Mouse (Mus musculus) forebrain, postnatal 0 days (tissue): ENCODE results near the gene Myo10. TPM values are rescaled to one million over a fixed set of nuclear protein-coding genes. Genes with fewer than 3 reads are reported as not detected.

Experiments used
- ATAC-seq: fragments of 200-750 bp; cut with Nextera tagmentation; 2 replicates; pipeline ENCODE4 v1.8.0; 2017; ENCODE audit warnings: mild to moderate bottlenecking, moderate library complexity
- DNase-seq: peaks from one replicate; pipeline ENCODE4 v3.0.0-alpha.2; 2015
- H3K27ac ChIP-seq: fragments of 300-500 bp; sonication (generic); 2 replicates; pipeline ENCODE4 v1.5.1; 2014; ENCODE audit warnings: low read depth, mild to moderate bottlenecking, antibody characterized with exemption, low read length, moderate library complexity, mixed read lengths
- H3K27me3 ChIP-seq: fragments of 300-500 bp; sonication (generic); 2 replicates; pipeline ENCODE4 v1.6.1; 2014; ENCODE audit warnings: mild to moderate bottlenecking, low read length, mixed read lengths; ENCODE audit not compliant: insufficient read depth
- H3K36me3 ChIP-seq: fragments of 300-500 bp; sonication (generic); 2 replicates; pipeline ENCODE4 v1.6.1; 2014; ENCODE audit warnings: mild to moderate bottlenecking, moderate library complexity; ENCODE audit not compliant: insufficient read depth
- H3K4me1 ChIP-seq: fragments of 300-500 bp; sonication (generic); 2 replicates; pipeline ENCODE4 v1.6.1; 2014; ENCODE audit warnings: antibody characterized with exemption; ENCODE audit not compliant: insufficient read depth
- H3K4me2 ChIP-seq: fragments of 300-500 bp; sonication (generic); 2 replicates; pipeline ENCODE4 v1.6.1; 2014; ENCODE audit warnings: low read depth, mild to moderate bottlenecking, moderate library complexity
- H3K4me3 ChIP-seq: fragments of 300-500 bp; sonication (generic); 2 replicates; pipeline ENCODE4 v1.5.1; 2014; ENCODE audit warnings: low read depth, low read length, mixed read lengths
- H3K9ac ChIP-seq: fragments of 300-500 bp; sonication (generic); 2 replicates; pipeline ENCODE4 v1.6.1; 2014; ENCODE audit warnings: mild to moderate bottlenecking
- H3K9me3 ChIP-seq: fragments of 300-500 bp; sonication (generic); 2 replicates; pipeline ENCODE4 v1.6.1; 2016; ENCODE audit warnings: low read length
- CTCF ChIP-seq: sonication (generic); IDR thresholded peaks from 2 replicates; pipeline ENCODE4 v1.5.1; 2016; ENCODE audit warnings: antibody characterized with exemption, control low read depth, low read depth
- WGBS: fragments of 180-500 bp; shearing (Covaris S2); extraction: QIAGEN DNeasy Blood & Tissue Kit; methylation state at CpG from one replicate; pipeline ENCODE4 v1.1.7; 2014; 5-methylcytosine and 5-hydroxymethylcytosine counted together
- polyA plus RNA-seq: library from polyadenylated mRNA; unstranded; fragments of >200 nt; fragmentation: Nextera tagmentation; extraction: Ambion mirVana; gene quantifications from 2 replicates; pipeline ENCODE4 v1.2.1, GENCODE M21; 2015
- total RNA-seq: library from RNA; depleted of rRNA; stranded (reverse); fragments of >200 nt; gene quantifications from 2 replicates; pipeline ENCODE4 v1.2.3, GENCODE M21; 2014

Myo10 gene
- total and polyA plus RNA-seq, 2 experiments from 2014 or later: 22.3 to 24.2 TPM

DNA sequence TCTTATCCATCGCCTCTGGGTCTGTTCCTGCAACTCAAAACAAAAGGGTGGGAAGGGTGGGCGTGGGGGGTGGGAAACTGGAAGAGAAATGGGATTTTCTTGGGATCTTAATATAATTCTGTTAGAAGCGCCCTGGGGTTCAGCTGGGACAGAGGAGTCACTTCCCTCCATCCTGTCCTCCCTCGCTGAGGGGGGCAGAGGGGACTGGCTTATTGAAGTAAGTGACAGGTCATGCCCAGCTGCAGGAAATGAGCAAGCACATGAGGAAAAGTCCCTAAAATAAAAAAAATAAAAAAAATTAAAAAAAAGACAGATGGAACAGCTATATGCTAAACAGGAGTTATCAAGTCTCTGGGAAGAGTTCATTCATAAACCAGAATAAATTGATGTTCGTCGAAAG lies 40.3 kb upstream of the Myo10 start:
- TF ChIP-seq CTCF: no peak
- ATAC-seq (no peak), DNase-seq (no peak)
- Histone ChIP-seq H3K4me2 (no peak overlapping the region), H3K27me3 (no peaks in the 10 kb centered on the region), H3K4me1 (no peaks in the 10 kb centered on the region), H3K9me3 (no peaks in the 10 kb centered on the region), H3K36me3 (no peaks in the 10 kb centered on the region), H3K9ac (no peak overlapping the region), H3K4me3 (no peak overlapping the region), H3K27ac (no peak overlapping the region)
- 67% methylated on average over 6 of the region's 6 CpGs for WGBS

DNA sequence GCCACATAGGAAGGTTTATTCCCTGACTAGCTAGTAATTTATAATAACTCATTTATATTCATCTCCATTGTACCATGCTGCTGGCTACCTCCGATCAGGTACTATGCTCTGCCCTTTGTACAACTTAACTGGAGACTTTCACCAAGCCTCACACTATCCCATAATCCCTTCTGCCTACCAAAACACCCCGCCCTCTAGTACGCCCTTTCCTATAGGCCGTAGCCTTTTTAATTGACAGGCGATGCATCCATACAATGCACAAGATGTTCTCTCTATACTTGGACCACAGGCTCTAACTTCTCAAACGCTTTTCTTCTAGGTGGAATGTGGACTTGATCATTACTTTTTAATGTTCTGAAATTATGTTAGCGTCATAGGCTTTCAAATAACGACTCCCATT lies 39.0 kb upstream of the Myo10 start:
- Histone ChIP-seq H3K9ac (no peak overlapping the region), H3K9me3 (no peaks in the 10 kb centered on the region), H3K27ac (no peak overlapping the region), H3K4me1 (no peaks in the 10 kb centered on the region), H3K4me3 (no peak overlapping the region), H3K27me3 (no peaks in the 10 kb centered on the region), H3K36me3 (no peaks in the 10 kb centered on the region), H3K4me2 (no peak overlapping the region)
- WGBS: 89% methylated on average over 8 of the region's 8 CpGs
- DNase-seq (no peak), ATAC-seq (no peak)
- no peak for TF ChIP-seq CTCF

DNA sequence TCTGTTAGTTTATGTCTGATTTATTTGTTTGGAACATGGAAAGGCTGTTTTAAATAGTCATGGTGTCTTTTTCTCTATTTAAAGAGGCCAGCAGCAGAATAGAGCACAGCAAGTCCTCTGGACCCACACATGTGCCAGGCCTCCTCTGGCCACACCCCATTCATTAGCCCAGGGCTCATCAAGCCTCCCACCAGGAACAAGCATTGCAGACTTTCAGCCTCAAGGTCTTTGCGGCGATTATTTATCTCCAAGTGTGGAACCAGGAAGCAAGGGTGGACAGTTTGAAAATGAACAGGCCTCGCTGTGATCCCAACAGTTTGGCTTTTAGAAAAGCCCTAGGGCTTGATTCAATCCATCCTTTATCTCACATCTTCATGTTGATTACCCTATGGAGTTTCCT lies 35.5 kb upstream of the Myo10 start:
- Histone ChIP-seq H3K9me3 (no peaks in the 10 kb centered on the region), H3K27ac (no peak overlapping the region), H3K4me2 (no peak overlapping the region), H3K36me3 (no peaks in the 10 kb centered on the region), H3K4me1 (no peaks in the 10 kb centered on the region), H3K4me3 (no peak overlapping the region), H3K9ac (no peak overlapping the region), H3K27me3 (no peaks in the 10 kb centered on the region)
- no peak for ATAC-seq
- DNase-seq: no peak
- TF ChIP-seq CTCF: no peak
- 78% methylated on average over 3 of the region's 3 CpGs for WGBS

DNA sequence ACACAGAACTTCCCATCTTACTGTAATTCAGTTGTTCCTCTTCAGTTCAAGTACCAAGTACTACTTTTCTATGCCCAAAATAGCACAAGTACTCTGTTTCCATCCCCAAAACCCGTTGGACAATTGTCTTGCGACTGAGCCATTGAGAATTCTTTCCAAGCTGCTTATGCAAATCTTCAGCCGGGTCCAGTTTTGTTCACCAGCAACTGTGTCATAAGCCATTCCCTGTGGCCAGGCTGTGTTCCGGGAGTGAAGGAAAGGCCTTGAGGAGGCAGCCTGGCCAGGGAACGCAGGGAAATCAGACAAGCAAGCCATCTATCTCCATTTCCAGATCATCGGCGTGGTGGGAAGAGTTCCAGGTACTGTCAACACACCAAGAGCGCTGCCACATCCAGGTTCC lies 34.4 kb upstream of the Myo10 start:
- DNase-seq: no peak
- Histone ChIP-seq H3K27me3 (no peaks in the 10 kb centered on the region), H3K4me3 (no peak overlapping the region), H3K9ac (no peak overlapping the region), H3K4me1 (no peaks in the 10 kb centered on the region), H3K27ac (no peak overlapping the region), H3K4me2 (no peak overlapping the region), H3K9me3 (no peaks in the 10 kb centered on the region), H3K36me3 (no peaks in the 10 kb centered on the region)
- WGBS: 71% methylated on average over 8 of the region's 8 CpGs
- TF ChIP-seq CTCF: no peak
- no peak for ATAC-seq

- H3K36me3 ChIP-seq: no peaks in the 10 kb centered on the region
- H3K9me3 ChIP-seq: no peaks in the 10 kb centered on the region
- H3K27ac ChIP-seq: no peak overlapping the region
- no peak overlapping the region for H3K4me3 ChIP-seq
- WGBS: 88% methylated on average over 11 of the region's 11 CpGs
- TF ChIP-seq CTCF: no peak
- H3K4me1 ChIP-seq: no peaks in the 10 kb centered on the region
- ATAC-seq (no peak), DNase-seq (no peak)
- no peak overlapping the region for H3K4me2 ChIP-seq
- H3K27me3 ChIP-seq: no peaks in the 10 kb centered on the region
- H3K9ac ChIP-seq: no peak overlapping the region
Observed at GRCm38 (mm10) chr15:25589318-25589902, 32.9 kb upstream of the Myo10 start.

GRCm38 (mm10) chr15:25589916-25590315 lies 32.4 kb upstream of the Myo10 start:
- 83% methylated on average over 5 of the region's 5 CpGs for WGBS
- TF ChIP-seq CTCF: no peak
- Histone ChIP-seq H3K9me3 (no peaks in the 10 kb centered on the region), H3K27me3 (no peaks in the 10 kb centered on the region), H3K27ac (no peak overlapping the region), H3K4me2 (no peak overlapping the region), H3K4me3 (no peak overlapping the region), H3K9ac (no peak overlapping the region), H3K4me1 (no peaks in the 10 kb centered on the region), H3K36me3 (no peaks in the 10 kb centered on the region)
- ATAC-seq (no peak), DNase-seq (no peak)

DNA sequence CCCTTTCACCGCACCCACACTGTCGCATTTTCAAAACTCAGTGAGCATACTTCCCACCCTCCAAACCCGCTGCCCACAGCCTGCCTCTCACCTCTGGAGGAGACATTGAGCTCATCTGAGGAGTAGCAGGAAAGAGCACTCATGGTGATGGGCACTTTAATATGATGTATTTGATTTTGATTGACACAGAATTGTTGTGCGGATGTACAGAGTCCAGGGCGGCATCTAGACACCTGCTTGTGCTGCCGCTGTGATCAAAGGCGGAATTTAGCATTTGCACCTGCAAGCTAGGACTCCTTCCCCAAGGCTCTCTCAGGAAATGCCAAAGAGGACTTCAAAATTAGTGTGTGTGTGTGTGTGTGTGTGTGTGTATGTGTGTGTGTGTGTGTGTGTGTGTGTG lies 31.4 kb upstream of the Myo10 start:
- 85% methylated on average over 7 of the region's 7 CpGs for WGBS

More for the DNA sequence above, 31.4 kb upstream of the Myo10 start:
- no peak overlapping the region for H3K4me2 ChIP-seq
- no peak overlapping the region for H3K27ac ChIP-seq
- H3K4me3 ChIP-seq: no peak overlapping the region
- H3K4me1 ChIP-seq: no peaks in the 10 kb centered on the region
- TF ChIP-seq CTCF: no peak
- H3K27me3 ChIP-seq: no peaks in the 10 kb centered on the region
- ATAC-seq: no peak
- no peaks in the 10 kb centered on the region for H3K36me3 ChIP-seq
- H3K9ac ChIP-seq: no peak overlapping the region
- no peak for DNase-seq
- H3K9me3 ChIP-seq: no peaks in the 10 kb centered on the region
